Mouse (Mus musculus): ENCODE measurements around the gene Otud1. TPM values are rescaled to one million over a fixed set of nuclear protein-coding genes. Genes with fewer than 3 reads are reported as not detected.

Otud1 gene
- polyA plus RNA-seq (2015; fragmentation: Nextera tagmentation; extraction: Ambion mirVana), result 0.60 and 0.73 TPM in 2 replicates

DNA sequence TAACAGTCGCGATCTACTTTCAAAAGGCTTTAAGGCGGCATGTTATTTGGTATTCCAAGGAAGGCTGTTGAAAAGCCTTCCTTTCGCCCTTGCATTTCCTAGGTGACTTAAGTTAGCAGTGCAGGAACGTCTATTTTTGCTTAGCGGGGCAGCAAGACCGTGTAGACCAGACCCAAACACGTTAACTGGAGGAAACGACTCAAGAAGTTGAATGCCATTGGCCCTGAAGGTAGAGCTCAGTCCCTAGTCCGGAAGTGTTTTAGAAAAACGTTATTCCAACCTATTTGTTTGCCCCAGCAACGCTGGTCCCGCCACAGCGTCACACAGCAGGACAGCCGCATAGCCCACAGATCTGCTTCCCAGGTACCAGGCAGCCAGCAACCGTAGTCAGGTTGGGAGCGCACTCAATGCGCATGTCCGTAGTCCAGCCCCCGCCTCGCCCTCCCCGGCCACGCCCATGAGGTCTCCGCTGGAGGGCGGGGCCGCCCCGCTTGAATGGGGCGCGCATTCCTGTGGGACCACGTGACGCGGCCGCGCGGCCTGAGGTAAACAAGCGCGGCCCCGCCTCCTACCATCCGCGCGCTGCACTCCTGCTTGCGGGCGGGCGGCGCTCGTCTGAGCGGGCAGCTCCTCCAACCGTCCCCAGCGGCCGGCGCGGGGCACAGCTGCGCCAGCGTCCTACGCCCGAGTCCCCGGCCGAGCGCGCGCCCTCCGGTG lies at the start of gene Otud1:
Gene Otud1 (plus strand): TSS at position 595 of the 717 bp plus-strand sequence.
- Histone ChIP-seq H3K27me3 (peaks cover 47% of the 10 kb centered on the region), H3K27ac (replicated peaks) (peak within 1 kb of the TSS; percentile 92), H3K9ac (peak within 1 kb of the TSS; percentile 75), H3K36me3 (replicated peaks) (no peaks in the 10 kb centered on the region), H3K9me3 (replicated peaks) (no peaks in the 10 kb centered on the region), H3K4me2 (peak within 1 kb of the TSS; percentile 97), H3K4me1 (replicated peaks) (peaks cover 28% of the 10 kb centered on the region), H3K4me3 (replicated peaks) (peak within 1 kb of the TSS; percentile 76)
- ATAC-seq (ENCODE audit: insufficient read depth), result peak; percentile 94
- WGBS (ENCODE audit: insufficient replicate concordance), result under 1% methylated on average over 60 of the region's 62 CpGs

DNA sequence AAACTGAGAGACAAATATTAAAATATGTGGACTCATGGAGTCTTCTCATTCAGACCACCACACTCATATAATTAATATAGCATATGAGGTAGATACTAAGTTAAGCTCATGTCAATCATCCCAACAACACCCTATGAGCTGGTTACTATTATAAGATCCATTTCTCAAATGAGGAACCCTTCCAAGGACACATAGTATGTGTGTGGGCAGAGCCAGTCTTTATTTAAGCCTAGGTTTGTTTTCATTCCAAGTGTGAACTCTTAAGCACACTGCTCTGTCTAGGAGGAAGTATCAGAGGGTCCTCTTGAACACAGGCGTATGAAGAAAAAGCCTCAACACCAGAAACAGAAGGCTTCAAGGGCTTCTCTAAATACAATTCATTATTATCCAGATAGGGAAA lies 49.7 kb upstream of the Otud1 start:
- no peak overlapping the region for H3K27ac ChIP-seq (replicated peaks)
- H3K36me3 ChIP-seq (replicated peaks), result no peaks in the 10 kb centered on the region
- WGBS (ENCODE audit: insufficient replicate concordance), result 54% methylated on average over 1 of the region's 1 CpGs
- no peaks in the 10 kb centered on the region for H3K4me1 ChIP-seq (replicated peaks)
- no peak for ATAC-seq (ENCODE audit: insufficient read depth)
- no peak overlapping the region for H3K9ac ChIP-seq
- H3K4me2 ChIP-seq, result no peak overlapping the region
- no peaks in the 10 kb centered on the region for H3K27me3 ChIP-seq
- no peak overlapping the region for H3K4me3 ChIP-seq (replicated peaks)
- H3K9me3 ChIP-seq (replicated peaks), result no peaks in the 10 kb centered on the region

DNA sequence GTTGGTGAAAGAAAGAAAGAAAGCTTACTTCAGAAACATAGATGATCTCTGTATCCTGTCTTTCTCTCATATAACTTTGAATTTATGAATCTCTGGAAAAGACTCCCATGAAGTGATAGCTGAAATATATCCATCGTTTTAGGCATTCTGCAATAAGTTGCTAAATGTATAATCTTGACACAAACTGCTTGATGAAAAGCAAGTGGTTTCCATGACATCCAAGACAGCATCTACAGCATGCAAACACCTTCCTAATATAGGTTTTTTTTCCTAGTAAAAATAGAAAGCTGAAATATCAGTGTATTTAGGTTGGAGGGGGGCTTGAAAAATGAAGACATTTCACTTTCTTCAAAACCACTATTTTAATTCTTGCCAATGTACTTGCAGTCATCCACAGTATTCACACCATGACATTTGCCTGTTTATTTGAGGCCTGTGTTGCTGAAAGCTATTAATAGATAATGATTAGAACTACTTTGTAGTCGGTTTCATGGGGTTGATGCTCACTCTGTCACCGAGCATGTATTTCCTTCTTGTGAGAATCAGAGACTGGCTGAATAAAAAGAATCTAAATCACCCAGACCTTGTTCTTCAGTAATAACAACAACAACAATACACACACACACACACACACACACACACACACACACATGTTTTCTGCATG lies 49.0 kb upstream of the Otud1 start:
- H3K36me3 ChIP-seq (replicated peaks), result no peaks in the 10 kb centered on the region
- no peak for ATAC-seq (ENCODE audit: insufficient read depth)
- WGBS (ENCODE audit: insufficient replicate concordance), result 55% methylated on average over 3 of the region's 3 CpGs

DNA sequence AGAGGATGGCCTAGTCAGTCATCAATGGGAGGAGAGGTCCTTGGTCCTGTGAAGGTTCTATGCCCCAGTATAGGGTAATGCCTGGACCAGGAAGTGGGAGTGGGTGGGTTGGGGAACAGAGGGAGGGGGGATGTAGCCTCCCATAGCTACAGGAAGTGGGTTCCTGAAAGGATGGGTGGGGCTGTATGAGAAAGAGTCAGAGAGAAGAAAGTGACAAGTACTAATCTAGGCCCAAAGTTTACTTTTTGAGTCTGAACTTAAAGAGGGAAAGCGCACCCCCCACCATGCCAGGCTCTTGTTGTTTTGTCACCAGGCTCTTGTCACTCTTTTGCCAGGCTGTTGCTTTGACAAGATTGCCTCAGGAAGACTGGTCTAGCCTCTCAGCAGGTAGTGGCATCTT lies 35.5 kb upstream of the Otud1 start:
- no peaks in the 10 kb centered on the region for H3K27me3 ChIP-seq
- 70% methylated on average over 1 of the region's 1 CpGs for WGBS (ENCODE audit: insufficient replicate concordance)
- H3K36me3 ChIP-seq (replicated peaks), result no peaks in the 10 kb centered on the region
- H3K27ac ChIP-seq (replicated peaks), result no peak overlapping the region
- no peak overlapping the region for H3K4me3 ChIP-seq (replicated peaks)
- no peak for ATAC-seq (ENCODE audit: insufficient read depth)
- no peak overlapping the region for H3K4me2 ChIP-seq
- H3K4me1 ChIP-seq (replicated peaks), result no peaks in the 10 kb centered on the region
- H3K9ac ChIP-seq, result no peak overlapping the region
- no peaks in the 10 kb centered on the region for H3K9me3 ChIP-seq (replicated peaks)

More for the DNA sequence above, 49.0 kb upstream of the Otud1 start:
- Histone ChIP-seq H3K4me3 (replicated peaks) (no peak overlapping the region), H3K4me2 (no peak overlapping the region), H3K9me3 (replicated peaks) (no peaks in the 10 kb centered on the region), H3K27me3 (no peaks in the 10 kb centered on the region), H3K9ac (no peak overlapping the region), H3K4me1 (replicated peaks) (no peaks in the 10 kb centered on the region), H3K27ac (replicated peaks) (no peak overlapping the region)

DNA sequence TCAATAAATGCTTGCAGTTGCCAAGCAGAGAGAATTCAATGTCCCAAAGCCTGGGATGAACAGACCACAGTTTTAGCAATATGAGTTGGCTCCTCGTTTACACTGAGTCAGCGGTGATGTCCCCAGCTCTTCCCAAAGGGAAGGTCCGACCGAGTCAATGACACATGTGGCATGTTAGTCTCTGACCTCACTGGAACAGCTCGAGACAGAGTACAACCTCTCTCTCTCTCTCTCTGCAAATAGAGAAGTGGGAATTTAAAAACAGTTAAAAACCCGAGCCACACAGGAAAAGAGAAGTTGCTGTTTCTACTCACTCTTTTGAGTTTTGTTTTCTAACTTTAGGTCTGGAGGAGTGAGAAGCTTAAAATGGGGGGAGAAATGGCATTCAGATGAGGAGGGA lies 30.5 kb upstream of the Otud1 start:
- Histone ChIP-seq H3K9ac (no peak overlapping the region), H3K4me2 (no peak overlapping the region), H3K4me1 (replicated peaks) (no peaks in the 10 kb centered on the region), H3K36me3 (replicated peaks) (no peaks in the 10 kb centered on the region), H3K4me3 (replicated peaks) (no peak overlapping the region), H3K27me3 (no peaks in the 10 kb centered on the region), H3K27ac (replicated peaks) (no peak overlapping the region), H3K9me3 (replicated peaks) (no peaks in the 10 kb centered on the region)
- ATAC-seq (ENCODE audit: insufficient read depth), result no peak
- 13% methylated on average over 6 of the region's 6 CpGs for WGBS (ENCODE audit: insufficient replicate concordance)

DNA sequence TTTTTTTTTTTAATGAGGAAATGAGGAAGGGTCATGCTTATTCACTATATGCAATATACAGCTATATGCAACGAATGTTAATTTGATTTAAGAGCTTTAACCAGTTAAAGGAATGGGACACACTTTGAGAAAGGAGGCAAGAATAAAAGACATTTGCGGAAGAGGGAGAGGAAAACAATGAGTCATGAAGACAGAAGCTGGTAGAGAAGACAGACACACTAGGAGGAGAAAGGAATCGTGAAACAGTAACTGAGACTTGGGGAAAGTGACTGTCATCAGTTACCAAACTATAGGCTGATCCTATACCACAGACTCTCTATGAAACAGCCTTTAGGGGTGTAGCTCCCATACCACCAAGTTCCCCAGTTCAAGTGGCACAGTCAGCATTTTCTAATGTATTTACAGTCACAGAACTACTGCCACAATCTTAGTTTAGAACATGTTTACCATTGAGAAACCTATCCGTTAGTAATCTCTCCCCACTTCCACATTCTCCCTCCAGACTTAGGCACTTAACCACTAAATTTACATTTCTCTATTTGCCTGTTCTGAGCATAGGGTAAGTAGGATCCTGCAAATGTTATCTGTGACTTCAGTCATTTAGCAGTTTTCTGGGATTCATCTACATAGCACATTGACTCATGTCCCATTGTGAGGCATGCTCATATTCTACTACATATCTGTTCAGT lies 29.5 kb upstream of the Otud1 start:
- H3K27ac ChIP-seq (replicated peaks), result no peak overlapping the region
- no peaks in the 10 kb centered on the region for H3K36me3 ChIP-seq (replicated peaks)
- H3K9me3 ChIP-seq (replicated peaks), result no peaks in the 10 kb centered on the region
- no peak for ATAC-seq (ENCODE audit: insufficient read depth)
- no peaks in the 10 kb centered on the region for H3K27me3 ChIP-seq
- H3K4me2 ChIP-seq, result no peak overlapping the region
- no peaks in the 10 kb centered on the region for H3K4me1 ChIP-seq (replicated peaks)
- no peak overlapping the region for H3K4me3 ChIP-seq (replicated peaks)
- H3K9ac ChIP-seq, result no peak overlapping the region
- whole genome bisulfite sequencing (ENCODE audit: insufficient replicate concordance), result 33% methylated on average over 4 of the region's 4 CpGs

DNA sequence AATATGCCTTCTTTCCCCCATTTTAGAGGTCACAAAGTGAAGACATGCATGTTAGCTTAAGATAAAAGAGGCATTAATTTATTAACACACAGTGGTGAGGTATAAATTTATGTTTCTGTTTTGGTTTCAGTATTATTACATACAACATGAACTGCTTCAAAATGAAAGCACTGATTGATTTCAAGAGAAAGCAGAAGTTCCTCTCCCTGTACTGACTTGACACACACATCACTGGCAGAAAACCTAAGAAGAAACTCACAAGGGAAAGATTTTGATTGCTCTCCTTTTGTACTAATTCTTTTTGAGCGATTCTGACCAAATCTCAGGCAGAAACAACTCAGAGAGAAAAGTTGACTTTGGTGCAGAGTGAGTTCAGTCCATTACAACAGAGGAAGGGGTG lies 27.0 kb upstream of the Otud1 start:
- Histone ChIP-seq H3K36me3 (replicated peaks) (no peaks in the 10 kb centered on the region), H3K9me3 (replicated peaks) (no peaks in the 10 kb centered on the region), H3K4me1 (replicated peaks) (no peaks in the 10 kb centered on the region), H3K9ac (no peak overlapping the region), H3K27ac (replicated peaks) (no peak overlapping the region), H3K27me3 (no peaks in the 10 kb centered on the region), H3K4me2 (no peak overlapping the region), H3K4me3 (replicated peaks) (no peak overlapping the region)
- ATAC-seq (ENCODE audit: insufficient read depth), result no peak
- 32% methylated on average over 1 of the region's 1 CpGs for WGBS (ENCODE audit: insufficient replicate concordance)

DNA sequence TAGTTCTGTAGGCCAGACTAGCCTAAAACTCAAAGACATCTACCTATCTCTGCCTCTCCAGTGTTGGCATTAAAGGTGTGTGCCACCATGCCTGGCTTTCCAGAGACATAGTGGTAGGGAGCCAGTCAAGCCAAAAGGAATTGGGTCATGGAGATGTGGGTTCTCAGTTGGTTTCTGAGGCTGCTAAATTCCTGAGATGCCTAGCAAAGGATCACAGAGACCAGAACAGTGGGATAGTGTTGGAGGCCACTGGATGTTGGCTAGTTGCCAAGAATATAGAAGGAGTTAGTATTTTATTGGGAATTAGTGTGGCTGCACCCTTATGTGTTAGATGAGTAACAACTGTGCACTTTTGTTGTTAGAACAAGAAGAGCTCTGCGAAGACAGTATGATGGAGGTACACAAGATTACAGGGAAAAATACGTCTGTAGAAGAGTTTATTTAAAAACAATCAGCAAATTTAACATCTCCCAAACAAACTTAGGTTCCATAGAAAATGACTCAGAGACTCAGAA lies 24.1 kb upstream of the Otud1 start:
- 58% methylated on average over 2 of the region's 2 CpGs for WGBS (ENCODE audit: insufficient replicate concordance)
- Histone ChIP-seq H3K4me3 (replicated peaks) (no peak overlapping the region), H3K36me3 (replicated peaks) (no peaks in the 10 kb centered on the region), H3K4me2 (no peak overlapping the region), H3K27me3 (no peaks in the 10 kb centered on the region), H3K9ac (no peak overlapping the region), H3K4me1 (replicated peaks) (no peaks in the 10 kb centered on the region), H3K27ac (replicated peaks) (no peak overlapping the region), H3K9me3 (replicated peaks) (no peaks in the 10 kb centered on the region)
- no peak for ATAC-seq (ENCODE audit: insufficient read depth)

DNA sequence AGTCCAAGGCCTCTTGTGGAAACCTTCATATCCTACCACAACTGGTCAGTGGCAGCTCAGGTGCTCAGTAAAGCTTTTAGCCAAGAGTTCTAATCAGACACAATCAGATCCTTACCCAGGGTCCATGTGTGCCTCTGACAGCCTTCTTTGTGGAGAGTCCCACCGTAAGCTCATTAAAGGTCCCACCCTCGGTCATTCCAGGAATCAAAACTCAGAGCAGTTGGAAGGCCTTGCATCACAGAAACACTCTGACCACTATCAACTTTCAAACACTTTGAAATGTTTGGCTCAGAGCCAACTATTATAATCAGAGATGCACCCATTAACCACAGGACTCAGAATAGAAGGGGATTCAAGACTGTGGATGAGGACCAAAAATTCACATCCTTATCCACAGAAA lies 12.4 kb upstream of the Otud1 start:
- H3K36me3 ChIP-seq (replicated peaks), result no peaks in the 10 kb centered on the region
- H3K9me3 ChIP-seq (replicated peaks), result no peaks in the 10 kb centered on the region
- H3K9ac ChIP-seq, result no peak overlapping the region
- H3K4me1 ChIP-seq (replicated peaks), result no peaks in the 10 kb centered on the region
- ATAC-seq (ENCODE audit: insufficient read depth), result no peak
- WGBS (ENCODE audit: insufficient replicate concordance), result 51% methylated on average over 2 of the region's 2 CpGs
- H3K27me3 ChIP-seq, result no peaks in the 10 kb centered on the region
- no peak overlapping the region for H3K4me3 ChIP-seq (replicated peaks)
- no peak overlapping the region for H3K4me2 ChIP-seq
- no peak overlapping the region for H3K27ac ChIP-seq (replicated peaks)

DNA sequence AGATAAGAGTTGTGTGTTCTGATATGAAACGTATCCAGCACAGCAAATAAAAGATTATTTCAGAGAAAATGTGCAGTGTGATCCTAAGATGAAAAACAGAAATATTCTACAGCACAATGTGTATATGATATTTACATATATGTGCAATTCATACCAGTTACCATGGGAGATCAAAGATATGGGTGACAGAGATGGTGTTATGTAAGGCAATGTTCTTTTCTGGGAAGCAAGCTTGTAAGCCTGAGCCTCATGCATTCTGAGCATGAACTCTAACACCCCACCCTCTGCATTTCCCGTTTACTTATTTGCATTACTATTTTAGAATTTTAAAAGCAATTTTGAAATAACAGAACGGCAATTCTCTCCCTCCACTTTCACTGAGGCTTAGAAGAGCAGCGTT lies 11.4 kb upstream of the Otud1 start:
- Histone ChIP-seq H3K9me3 (replicated peaks) (no peaks in the 10 kb centered on the region), H3K4me2 (no peak overlapping the region), H3K4me3 (replicated peaks) (no peak overlapping the region), H3K4me1 (replicated peaks) (no peaks in the 10 kb centered on the region), H3K27me3 (no peaks in the 10 kb centered on the region), H3K9ac (no peak overlapping the region), H3K36me3 (replicated peaks) (no peaks in the 10 kb centered on the region), H3K27ac (replicated peaks) (no peak overlapping the region)
- ATAC-seq (ENCODE audit: insufficient read depth), result no peak
- 54% methylated on average over 4 of the region's 4 CpGs for WGBS (ENCODE audit: insufficient replicate concordance)

DNA sequence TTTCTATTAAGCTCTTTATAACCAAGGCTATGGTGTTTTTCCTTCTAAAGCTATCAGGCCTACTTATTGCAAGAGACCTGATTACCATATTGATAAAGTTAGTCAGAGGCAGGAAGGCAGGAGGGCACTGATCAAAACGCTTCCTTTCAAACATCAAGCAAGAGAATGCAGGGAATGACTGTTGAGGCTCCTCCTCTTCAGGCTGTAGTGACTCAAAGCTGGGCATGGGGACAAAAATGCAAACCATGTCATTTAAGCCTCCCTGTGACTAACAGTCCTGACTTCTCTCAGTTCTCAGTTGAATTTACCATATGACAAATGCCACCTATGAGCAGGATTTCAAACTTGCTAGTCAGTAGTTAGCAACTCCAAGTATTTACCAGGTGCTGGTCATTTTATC lies 10.6 kb upstream of the Otud1 start:
- Histone ChIP-seq H3K4me1 (replicated peaks) (no peaks in the 10 kb centered on the region), H3K27ac (replicated peaks) (no peak overlapping the region), H3K4me3 (replicated peaks) (no peak overlapping the region), H3K4me2 (no peak overlapping the region), H3K36me3 (replicated peaks) (no peaks in the 10 kb centered on the region), H3K9me3 (replicated peaks) (no peaks in the 10 kb centered on the region), H3K27me3 (no peaks in the 10 kb centered on the region), H3K9ac (no peak overlapping the region)
- WGBS (ENCODE audit: insufficient replicate concordance), result 17% methylated on average over 1 of the region's 1 CpGs
- no peak for ATAC-seq (ENCODE audit: insufficient read depth)

Measured in liver, embryonic 15.5 days (tissue).